Mouse (Mus musculus) liver, embryonic 14.5 days (tissue): ENCODE measurements around the gene Trim71.

Source experiments
- CTCF ChIP-seq: IDR thresholded peaks from 2 replicates; pipeline ENCODE4 v1.5.1; 2016; ENCODE audit warnings: antibody characterized with exemption, low read depth, control low read depth
- EP300 ChIP-seq: IDR thresholded peaks from 2 replicates; pipeline ENCODE4 v1.6.1; 2016; ENCODE audit warnings: antibody characterized with exemption, low read depth

GRCm38 (mm10) chr9:114512831-114513230 lies 51.3 kb downstream of the Trim71 start:
- TF ChIP-seq EP300 (no peak), CTCF (no peak)
